Mouse (Mus musculus) B cell, adult 67 days (primary cell): Measurements from ENCODE around the gene Edem3. TPM values are rescaled to one million over a fixed set of nuclear protein-coding genes. Genes with fewer than 3 reads are reported as not detected.

Experiments used
- total RNA-seq, 2 experiments: library from RNA; stranded (reverse); gene quantifications; 4 replicates each; pipeline ENCODE4 v1.2.4; 2023

The Edem3 gene
- total RNA-seq = 10 to 100 TPM; 28.5 to 40.7 TPM

DNA sequence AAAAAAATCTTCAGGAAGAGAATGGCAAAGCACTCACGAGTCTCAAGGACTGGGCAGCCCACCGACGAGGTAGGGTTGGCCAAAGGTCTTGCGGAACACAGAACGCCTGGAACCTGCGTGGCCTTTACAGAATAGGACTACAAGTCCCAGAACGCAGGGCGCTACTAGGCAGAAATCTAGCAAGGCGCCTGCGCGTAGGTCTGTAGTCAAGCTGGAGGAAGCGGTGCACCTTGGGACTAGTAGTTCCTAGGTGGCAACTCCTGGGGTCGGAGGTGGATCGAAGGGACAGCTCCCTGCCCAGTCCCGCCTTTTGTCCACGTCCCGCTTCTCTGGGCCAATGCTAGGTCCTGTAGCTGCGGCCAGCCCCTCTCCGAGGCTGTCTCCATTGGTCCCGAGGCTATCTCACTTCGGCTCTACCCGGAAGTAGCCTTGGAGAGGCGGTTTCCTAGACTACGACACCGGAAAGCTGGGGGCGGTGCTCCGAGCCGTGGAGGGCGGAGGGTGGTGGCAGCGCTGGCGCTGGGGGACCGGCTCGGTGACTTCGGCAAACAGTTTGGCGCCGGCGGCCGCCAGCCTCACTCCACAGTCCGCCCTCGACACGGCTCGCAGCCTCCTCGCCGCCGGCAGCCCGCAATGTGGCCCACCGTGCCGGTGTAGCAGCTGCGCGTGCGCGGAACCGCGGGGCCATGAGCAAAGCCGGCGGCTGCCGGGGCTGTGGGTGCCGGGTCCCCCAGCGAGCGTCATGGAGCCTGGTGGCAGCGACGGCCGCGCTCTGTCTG, at the start of gene Edem3:
Gene Edem3 (plus strand): TSS at position 491 of the 779 bp plus-strand sequence.

Other genes with a start within 250 kb of the Edem3 start
- under 1 TPM; 0.27 to 0.93 TPM for gene Fam129a, start 184.2 kb upstream of the Edem3 start, total RNA-seq